Comparison of ENCODE assay signal across 11 mouse cellular contexts in the genomic region with DNA sequence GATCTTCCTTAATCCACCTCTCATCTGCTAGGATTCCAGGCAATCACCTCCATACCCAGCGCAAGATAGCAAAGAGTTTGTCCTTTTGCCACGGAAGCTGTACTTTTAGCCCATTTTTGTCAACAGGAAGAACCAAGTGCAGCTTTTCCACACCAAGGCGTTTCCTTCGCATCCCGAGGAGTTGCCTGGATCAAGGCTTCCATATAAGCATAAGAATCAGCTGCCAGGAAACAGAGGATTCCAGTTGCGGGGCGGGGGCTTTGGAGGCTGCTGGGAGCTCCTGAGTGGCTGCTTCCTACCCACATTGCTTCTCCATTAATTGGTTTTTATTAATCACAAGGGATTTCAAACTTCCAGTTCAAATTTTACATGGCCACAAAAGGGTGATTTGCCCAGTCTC.
DNase-seq lines count a peak whose midpoint lies in the region; ATAC-seq and TF ChIP-seq lines count a peak whose summit lies in the region.
"Had no signal": no experiment of that assay in that cellular context is flagged by ENCODE, and none has a peak within 500 bp of the region (broad histone marks: within the 10 kb centered on the region; RNA-seq: fewer than 3 reads in every experiment).

No protein-coding gene starts in this region.

- DNase-seq in kidney, adult 18-20 months: no peak
- peak; percentile 29 for DNase-seq in brain, embryonic 14.5 days (ENCODE audit: low read depth)
- no peak for DNase-seq in frontal cortex, postnatal 36 days (ENCODE audit: low spot score in 2 of 2)
- no peak for DNase-seq in cerebellum, adult 11-12 months
- DNase-seq: layer of hippocampus, postnatal 36 days; right cerebral cortex, postnatal 14 days; thymus, postnatal 25 days had no signal

- no peaks in the 10 kb centered on the region for H3K36me3 ChIP-seq in kidney, embryonic 15.5 days
- no peaks in the 10 kb centered on the region for H3K36me3 ChIP-seq in forebrain, embryonic 16.5 days (ENCODE audit: control insufficient read depth, insufficient read depth)
- no peaks in the 10 kb centered on the region for H3K36me3 ChIP-seq in midbrain, embryonic 13.5 days

- no peak overlapping the region for H3K9ac ChIP-seq in kidney, embryonic 15.5 days
- H3K9ac ChIP-seq in forebrain, embryonic 16.5 days (replicated peaks; ENCODE audit: low read depth, low read length): no peak overlapping the region
- H3K9ac ChIP-seq in midbrain, embryonic 13.5 days (replicated peaks): no peak overlapping the region

- no peak for TF ChIP-seq CTCF in brain, embryonic 14.5 days (IDR thresholded peaks at IDR 0.05; ENCODE audit: borderline replicate concordance, extremely low read depth, insufficient read depth, insufficient read length)

- WGBS in kidney, embryonic 15.5 days: 19% methylated on average over 7 of the region's 7 CpGs
- WGBS in forebrain, embryonic 16.5 days: 25% methylated on average over 7 of the region's 7 CpGs
- WGBS in midbrain, embryonic 13.5 days: 27% methylated on average over 7 of the region's 7 CpGs

- peaks cover 20% of the 10 kb centered on the region; the same call in 1 of the 2 replicates for H3K27me3 ChIP-seq in kidney, embryonic 15.5 days
- no peaks in the 10 kb centered on the region for H3K27me3 ChIP-seq in forebrain, embryonic 16.5 days (replicated peaks; ENCODE audit: control insufficient read depth, insufficient read depth, low read length)
- H3K27me3 ChIP-seq in midbrain, embryonic 13.5 days: no peaks in the 10 kb centered on the region

- no peak overlapping the region for H3K4me3 ChIP-seq in kidney, embryonic 15.5 days (replicated peaks)
- H3K4me3 ChIP-seq in forebrain, embryonic 16.5 days (replicated peaks; ENCODE audit: low read length): no peak overlapping the region
- no peak overlapping the region for H3K4me3 ChIP-seq in midbrain, embryonic 13.5 days (replicated peaks)

- H3K9me3 ChIP-seq in kidney, embryonic 15.5 days (replicated peaks): no peaks in the 10 kb centered on the region
- no peaks in the 10 kb centered on the region; the same call in 1 of the 2 replicates for H3K9me3 ChIP-seq in forebrain, embryonic 16.5 days (ENCODE audit: control insufficient read depth, low read length)
- peaks cover under 1% of the 10 kb centered on the region; the same call in 1 of the 2 replicates for H3K9me3 ChIP-seq in midbrain, embryonic 13.5 days

- no peak for ATAC-seq in kidney, embryonic 15.5 days (replicated peaks; ENCODE audit: low FRiP score)
- ATAC-seq in forebrain, embryonic 16.5 days: no peak
- no peak for ATAC-seq in midbrain, embryonic 13.5 days
- no peak for ATAC-seq in activated CD4-positive, CD25-positive, alpha-beta regulatory T cell, adult 4 months

- H3K4me2 ChIP-seq in kidney, embryonic 15.5 days: peak overlapping the region; percentile 28; the same call in 1 of the 2 replicates
- H3K4me2 ChIP-seq in forebrain, embryonic 16.5 days (ENCODE audit: low read length): peak overlapping the region; percentile 21; the same call in 1 of the 2 replicates
- H3K4me2 ChIP-seq in midbrain, embryonic 13.5 days (replicated peaks): peak overlapping the region; percentile 19

- TF ChIP-seq POLR2A in brain, embryonic 14.5 days (IDR thresholded peaks at IDR 0.05; ENCODE audit: borderline replicate concordance, extremely low read depth, insufficient read depth, insufficient read length, poor library complexity, severe bottlenecking): no peak

- H3K27ac ChIP-seq in kidney, embryonic 15.5 days: no peak overlapping the region
- H3K27ac ChIP-seq in forebrain, embryonic 16.5 days (ENCODE audit: low read length): no peak overlapping the region
- no peak overlapping the region; the same call in 1 of the 2 replicates for H3K27ac ChIP-seq in midbrain, embryonic 13.5 days

- peaks cover 16% of the 10 kb centered on the region; the same call in 1 of the 2 replicates for H3K4me1 ChIP-seq in kidney, embryonic 15.5 days
- H3K4me1 ChIP-seq in forebrain, embryonic 16.5 days (replicated peaks; ENCODE audit: control insufficient read depth, insufficient read depth, low read length): peaks cover 13% of the 10 kb centered on the region
- H3K4me1 ChIP-seq in midbrain, embryonic 13.5 days (replicated peaks): peaks cover 23% of the 10 kb centered on the region
